Mouse (Mus musculus) E14TG2a.4 (cell line): ENCODE data around the gene Lrrc3.

Source experiments
- CTCF ChIP-seq: conservative IDR thresholded peaks from 2 replicates; pipeline ENCODE4 v1.5.1; 2014; ENCODE audit warnings: low read length
- NANOG ChIP-seq: IDR thresholded peaks from 2 replicates; pipeline ENCODE4 v1.6.1; 2014; ENCODE audit warnings: borderline replicate concordance, low read length, mixed read lengths
- POU5F1 ChIP-seq: IDR thresholded peaks from 2 replicates; pipeline ENCODE4 v1.6.1; 2014; ENCODE audit warnings: low read length, borderline replicate concordance

DNA sequence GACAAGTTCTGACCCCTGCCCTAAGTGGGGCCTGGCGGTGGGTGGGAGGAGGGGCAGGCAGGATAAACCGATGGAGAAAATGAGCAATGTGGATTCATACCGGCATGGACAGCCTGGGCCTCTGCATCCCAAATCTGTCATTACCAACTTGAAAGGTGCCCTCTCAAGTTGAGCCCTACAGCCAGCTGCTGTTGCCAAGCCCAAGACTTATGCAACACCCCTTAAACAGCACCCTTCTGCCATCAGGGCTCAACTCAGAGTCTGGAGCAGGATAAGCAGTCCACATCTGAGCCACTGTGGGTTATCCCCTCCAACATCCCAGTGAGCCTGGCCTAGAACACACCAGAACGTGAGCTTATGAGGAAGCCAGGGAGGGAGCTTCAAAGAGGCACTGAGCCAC lies 11.0 kb upstream of the Lrrc3 start:
- no peak for TF ChIP-seq CTCF
- TF ChIP-seq POU5F1: no peak
- TF ChIP-seq NANOG: no peak
